Mouse (Mus musculus) erythroblast, embryonic 14.5 days (primary cell): ENCODE data around the gene Mthfd2. TPM values are rescaled to one million over a fixed set of nuclear protein-coding genes. Genes with fewer than 3 reads are reported as not detected.

ENCODE experiments used
- H3K27me3 ChIP-seq: 2 replicates; pipeline ENCODE4 v1.6.1; 2012; ENCODE audit warnings: inconsistent platforms; ENCODE audit not compliant: control insufficient read depth
- H3K36me3 ChIP-seq: 2 replicates; pipeline ENCODE4 v1.6.1; 2012; ENCODE audit warnings: mild to moderate bottlenecking, inconsistent platforms; ENCODE audit not compliant: control insufficient read depth
- H3K4me1 ChIP-seq: 2 replicates; pipeline ENCODE4 v1.6.1; 2012; ENCODE audit warnings: inconsistent platforms; ENCODE audit not compliant: control insufficient read depth
- H3K4me3 ChIP-seq: replicated peaks from 2 replicates; pipeline ENCODE3; 2012; ENCODE audit warnings: moderate library complexity, mild to moderate bottlenecking, inconsistent platforms
- H3K9me3 ChIP-seq: 2 replicates; pipeline ENCODE4 v1.6.1; 2012; ENCODE audit warnings: low read length, inconsistent platforms, mixed read lengths; ENCODE audit not compliant: control insufficient read depth
- GATA1 ChIP-seq: IDR thresholded peaks from 2 replicates; pipeline ENCODE4 v1.6.1; 2012; ENCODE audit warnings: low read length, inconsistent platforms, mixed read lengths
- TAL1 ChIP-seq: IDR thresholded peaks from 3 replicates; pipeline ENCODE4 v1.6.1; 2012; ENCODE audit warnings: low read length, inconsistent platforms, mixed read lengths
- polyA plus RNA-seq: library from polyadenylated mRNA; stranded (reverse); fragments of >175 nt; gene quantifications from 2 replicates; pipeline ENCODE4 v1.2.3, GENCODE M21; 2012

Mthfd2 gene
- polyA plus RNA-seq, 1 experiment, result 6.1 TPM

DNA sequence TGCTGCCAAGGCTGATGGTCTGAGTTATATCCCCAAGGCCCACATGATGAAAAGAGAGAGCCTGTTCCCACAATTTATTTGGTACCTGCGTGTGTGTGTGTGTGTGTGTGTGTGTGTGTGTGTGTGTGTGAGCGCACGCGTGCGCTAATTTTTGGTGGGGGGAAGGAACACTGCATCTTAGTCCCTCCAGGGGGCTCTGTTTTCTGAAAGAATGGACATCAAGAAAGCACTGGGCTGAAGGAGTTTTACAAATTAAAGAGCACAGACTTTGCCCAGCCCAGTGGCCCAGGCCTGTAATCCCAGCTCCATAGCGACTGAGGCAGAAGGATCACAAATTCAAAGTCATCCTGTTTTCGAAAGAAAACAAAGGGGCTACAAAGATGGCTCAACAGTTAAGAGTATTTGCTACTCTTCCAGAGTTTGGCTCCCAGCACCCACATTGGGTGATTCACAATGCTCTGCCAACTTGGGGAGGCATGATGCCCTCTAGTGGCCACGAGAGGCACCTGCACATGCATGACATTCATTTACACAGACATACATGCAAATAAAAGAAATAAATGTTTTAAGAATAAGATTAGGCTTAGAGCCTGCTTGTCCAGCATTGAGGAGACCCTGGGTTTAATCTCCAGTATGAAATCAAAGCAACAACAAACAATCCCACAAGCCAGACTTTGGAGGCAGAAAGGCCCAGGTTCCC, 45.3 kb downstream of the Mthfd2 start:
- Histone ChIP-seq H3K4me1 (no peaks in the 10 kb centered on the region), H3K4me3 (no peak overlapping the region), H3K36me3 (no peaks in the 10 kb centered on the region), H3K27me3 (peaks cover 25% of the 10 kb centered on the region), H3K9me3 (peaks cover 2% of the 10 kb centered on the region; the same call in 1 of the 2 replicates)
- TF ChIP-seq GATA1 (no peak), TAL1 (no peak)

DNA sequence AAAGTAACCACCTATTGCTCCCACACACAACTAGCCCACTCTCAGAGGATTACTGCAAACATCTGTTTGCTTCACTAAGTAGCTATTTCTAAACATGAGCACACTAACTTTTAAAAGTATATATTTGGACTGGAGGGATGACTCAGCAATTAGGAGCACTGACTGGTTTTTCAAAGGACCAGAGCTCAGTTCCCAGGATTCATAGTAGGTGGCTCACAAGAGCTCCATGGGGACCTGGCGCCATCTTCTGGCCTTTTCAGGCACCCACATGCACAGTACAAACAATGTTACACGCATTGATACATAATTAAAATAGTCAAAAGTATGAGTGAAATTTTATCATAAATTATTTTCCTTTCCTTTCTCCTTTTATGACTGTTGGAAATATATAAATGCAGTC, 46.8 kb downstream of the Mthfd2 start:
- H3K27me3 ChIP-seq, result peaks cover 23% of the 10 kb centered on the region
- no peak overlapping the region for H3K4me3 ChIP-seq
- peaks cover 2% of the 10 kb centered on the region; the same call in 1 of the 2 replicates for H3K9me3 ChIP-seq
- TF ChIP-seq TAL1, result no peak
- TF ChIP-seq GATA1, result no peak
- no peaks in the 10 kb centered on the region for H3K4me1 ChIP-seq
- no peaks in the 10 kb centered on the region for H3K36me3 ChIP-seq

DNA sequence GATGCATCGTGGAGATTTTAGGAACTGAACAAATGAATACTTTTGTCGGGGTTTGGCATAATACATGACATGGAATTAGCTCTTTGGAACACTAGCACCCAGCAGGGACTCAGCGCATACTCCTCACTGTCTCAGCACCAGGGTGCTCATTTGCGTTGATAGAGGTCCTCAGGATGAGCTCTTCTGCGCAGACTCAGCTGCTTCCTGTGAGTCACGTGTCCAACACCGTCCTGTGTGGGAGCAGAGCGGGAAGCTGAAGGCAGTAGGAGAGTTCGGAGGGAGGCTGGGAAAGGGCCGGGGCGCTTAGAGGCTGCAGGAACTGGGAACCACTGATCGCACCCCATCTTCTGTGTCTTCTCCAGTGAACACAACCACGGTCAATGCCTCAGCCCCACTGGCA, 48.6 kb downstream of the Mthfd2 start:
- Histone ChIP-seq H3K4me3 (no peak overlapping the region), H3K27me3 (peaks cover 15% of the 10 kb centered on the region), H3K9me3 (peaks cover 2% of the 10 kb centered on the region; the same call in 1 of the 2 replicates), H3K4me1 (no peaks in the 10 kb centered on the region), H3K36me3 (peaks cover 9% of the 10 kb centered on the region)
- no peak for TF ChIP-seq TAL1
- no peak for TF ChIP-seq GATA1

DNA sequence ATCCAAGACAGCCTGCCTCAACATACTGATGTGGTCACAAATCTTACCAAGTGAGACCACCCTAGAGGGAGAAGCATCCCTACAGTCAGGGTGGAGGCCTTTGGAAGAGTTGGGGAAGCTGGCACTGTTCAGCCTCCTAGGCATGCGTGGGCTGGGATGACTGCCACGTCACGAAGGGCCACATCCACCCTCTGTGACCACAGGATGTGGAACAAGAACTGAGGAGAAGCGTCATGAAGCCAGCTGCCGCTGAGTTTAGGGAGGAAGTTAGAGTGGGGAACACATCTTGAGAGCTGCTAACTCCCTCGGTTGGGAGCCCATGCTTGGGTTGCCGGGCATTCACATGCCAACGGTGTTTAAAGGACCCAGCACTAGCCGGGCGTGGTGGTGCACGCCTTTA, 52.0 kb downstream of the Mthfd2 start:
- no peak overlapping the region for H3K4me3 ChIP-seq
- H3K27me3 ChIP-seq, result peaks cover 23% of the 10 kb centered on the region

DNA sequence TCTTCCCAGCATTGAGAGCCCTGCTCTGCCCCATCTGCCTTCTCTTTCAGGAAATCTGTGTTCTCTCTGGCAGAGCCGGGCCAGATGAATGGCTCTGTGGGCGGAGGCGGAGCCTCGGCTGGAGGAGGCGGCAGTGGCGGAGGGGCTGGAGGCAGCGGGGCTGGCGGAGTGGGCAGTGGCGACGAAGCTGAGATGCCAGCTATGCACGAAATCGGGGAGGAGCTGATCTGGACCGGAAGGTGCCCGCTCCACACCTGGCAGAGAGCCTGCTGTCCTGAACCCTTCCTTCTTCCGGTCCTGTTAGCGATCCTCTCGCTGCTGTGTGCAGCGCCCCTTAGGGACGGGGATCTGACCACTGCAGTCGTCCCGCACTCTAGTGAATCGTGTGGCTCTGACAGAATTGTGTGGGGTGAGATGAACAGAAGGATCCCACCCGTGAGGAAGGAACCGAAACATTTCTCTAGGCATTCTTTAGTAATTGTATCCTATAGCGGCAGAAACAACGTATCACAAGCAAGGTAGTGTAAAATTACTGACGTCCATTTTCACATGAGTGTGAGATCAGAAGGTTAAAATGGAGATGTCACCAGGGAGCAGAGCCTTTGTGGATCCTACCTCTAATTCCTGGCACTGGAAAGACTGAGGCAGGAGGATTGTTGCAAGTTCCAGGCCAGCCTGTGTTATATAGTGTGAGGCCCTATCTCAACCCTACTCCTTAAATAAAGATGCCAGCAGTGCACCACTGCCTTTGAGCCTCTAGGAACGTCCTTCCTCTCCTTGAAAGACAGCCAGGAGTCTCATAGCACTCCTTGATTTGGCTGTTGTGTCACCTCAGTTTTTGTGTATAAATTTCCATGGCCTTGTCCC, 57.3 kb downstream of the Mthfd2 start:
- peaks cover 74% of the 10 kb centered on the region for H3K36me3 ChIP-seq
- TF ChIP-seq TAL1 (no peak), GATA1 (no peak)
- H3K27me3 ChIP-seq, result peaks cover 39% of the 10 kb centered on the region
- no peaks in the 10 kb centered on the region; the same call in 1 of the 2 replicates for H3K9me3 ChIP-seq
- H3K4me1 ChIP-seq, result peaks cover 8% of the 10 kb centered on the region
- H3K4me3 ChIP-seq, result peak overlapping the region; percentile 60

More for the DNA sequence above, 52.0 kb downstream of the Mthfd2 start:
- H3K36me3 ChIP-seq, result peaks cover 26% of the 10 kb centered on the region
- H3K9me3 ChIP-seq, result no peaks in the 10 kb centered on the region
- H3K4me1 ChIP-seq, result peaks cover under 1% of the 10 kb centered on the region
- no peak for TF ChIP-seq GATA1
- no peak for TF ChIP-seq TAL1

DNA sequence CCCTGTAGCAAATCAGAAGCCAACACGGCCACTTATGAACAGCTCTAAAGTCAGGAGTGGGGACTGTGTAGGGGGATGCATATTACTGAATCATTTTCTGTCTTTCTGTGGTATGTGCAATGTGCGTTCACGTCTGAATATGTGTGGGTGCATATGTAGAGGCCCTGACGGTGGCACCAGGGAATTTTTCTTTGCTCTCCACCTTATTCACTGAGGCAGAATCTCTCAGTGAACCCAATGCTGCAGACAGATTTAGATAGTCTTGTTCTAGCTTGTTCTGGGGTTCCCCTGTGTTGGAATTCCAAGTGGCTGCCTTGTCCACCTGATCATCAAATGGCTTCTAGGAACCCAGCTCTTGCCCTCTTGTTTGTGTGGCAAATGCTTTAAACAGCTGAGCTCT, 58.1 kb downstream of the Mthfd2 start:
- H3K4me3 ChIP-seq, result no peak overlapping the region
- H3K9me3 ChIP-seq, result no peaks in the 10 kb centered on the region; the same call in 1 of the 2 replicates
- TF ChIP-seq GATA1, result no peak
- TF ChIP-seq TAL1, result no peak
- H3K4me1 ChIP-seq, result peaks cover 8% of the 10 kb centered on the region
- peaks cover 78% of the 10 kb centered on the region for H3K36me3 ChIP-seq
- peaks cover 39% of the 10 kb centered on the region for H3K27me3 ChIP-seq

DNA sequence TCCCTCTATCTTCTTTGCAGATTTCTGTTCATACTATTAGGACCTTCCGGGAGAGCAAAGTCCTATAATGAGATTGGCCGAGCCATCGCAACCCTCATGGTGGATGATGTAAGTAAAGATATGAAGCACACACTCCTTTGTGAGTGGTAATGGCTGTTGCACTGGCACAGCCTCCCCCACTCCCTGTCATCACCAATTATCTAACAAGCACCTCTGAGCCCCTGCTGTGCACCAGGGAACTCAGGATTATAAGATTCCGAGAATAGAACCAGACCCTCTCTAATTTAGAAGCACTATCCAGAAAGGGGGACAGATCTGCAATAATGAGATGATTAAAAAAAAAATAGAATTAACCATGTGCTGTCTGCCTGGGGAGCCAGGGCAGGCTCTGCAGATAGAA, 60.1 kb downstream of the Mthfd2 start:
- Histone ChIP-seq H3K9me3 (no peaks in the 10 kb centered on the region; the same call in 1 of the 2 replicates), H3K36me3 (peaks cover 81% of the 10 kb centered on the region), H3K4me3 (no peak overlapping the region), H3K27me3 (peaks cover 37% of the 10 kb centered on the region), H3K4me1 (peaks cover 8% of the 10 kb centered on the region)
- TF ChIP-seq GATA1, result no peak
- no peak for TF ChIP-seq TAL1

DNA sequence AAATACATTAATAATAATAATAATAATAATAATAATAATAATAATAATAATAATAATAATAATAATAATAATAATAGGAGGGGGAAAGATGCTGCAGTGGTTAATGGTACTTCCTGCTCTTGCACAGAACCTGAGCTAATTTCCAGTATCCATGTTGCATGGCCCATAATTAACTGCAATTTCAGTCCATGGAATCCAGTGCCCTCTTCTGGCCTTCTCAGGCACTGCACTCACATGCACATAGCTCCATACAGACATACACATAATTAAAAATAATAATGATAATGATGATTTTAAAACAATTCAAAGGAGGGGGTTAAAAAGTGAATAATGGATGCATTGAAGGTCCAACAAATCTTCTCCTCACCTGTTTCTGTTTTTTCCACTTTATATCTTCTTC, 60.5 kb downstream of the Mthfd2 start:
- peaks cover 8% of the 10 kb centered on the region for H3K4me1 ChIP-seq
- H3K9me3 ChIP-seq, result no peaks in the 10 kb centered on the region; the same call in 1 of the 2 replicates
- H3K4me3 ChIP-seq, result no peak overlapping the region
- H3K36me3 ChIP-seq, result peaks cover 80% of the 10 kb centered on the region
- TF ChIP-seq GATA1 (no peak), TAL1 (no peak)
- H3K27me3 ChIP-seq, result peaks cover 39% of the 10 kb centered on the region

DNA sequence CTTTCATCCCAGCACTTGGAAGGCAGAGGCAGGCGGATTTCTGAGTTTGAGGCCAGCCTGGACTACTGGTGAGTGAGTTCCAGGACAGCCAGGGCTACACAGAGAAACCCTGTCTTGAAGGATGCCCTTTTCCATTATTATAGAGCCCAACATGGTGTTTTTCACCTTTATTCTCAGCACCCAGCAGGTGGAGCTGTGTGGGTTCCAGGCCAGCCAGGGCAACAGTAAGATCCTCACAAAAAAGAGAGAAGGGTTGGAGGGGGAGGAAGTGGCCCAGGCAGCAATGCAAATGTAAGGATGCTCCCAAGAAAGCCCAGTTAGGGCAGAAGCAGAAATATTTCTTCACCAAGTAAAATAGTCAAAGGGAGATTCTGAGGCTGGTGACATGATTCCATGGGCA, 61.2 kb downstream of the Mthfd2 start:
- Histone ChIP-seq H3K36me3 (peaks cover 79% of the 10 kb centered on the region), H3K4me1 (peaks cover 8% of the 10 kb centered on the region), H3K27me3 (peaks cover 37% of the 10 kb centered on the region), H3K4me3 (no peak overlapping the region), H3K9me3 (no peaks in the 10 kb centered on the region; the same call in 1 of the 2 replicates)
- no peak for TF ChIP-seq GATA1
- no peak for TF ChIP-seq TAL1

Other genes with a start within 250 kb of the Mthfd2 start
- gene Pcgf1, start 248.0 kb downstream of the Mthfd2 start, polyA plus RNA-seq, result 1.5 and 2.2 TPM in 2 replicates
- gene Lbx2, start 239.5 kb downstream of the Mthfd2 start, polyA plus RNA-seq, result 0.05 TPM in 1 of 2 replicates, not detected in the other
- gene Ccdc142, start 224.3 kb downstream of the Mthfd2 start, polyA plus RNA-seq, result 0.18 and 0.43 TPM in 2 replicates
- gene Gm42688, start 224.3 kb downstream of the Mthfd2 start, polyA plus RNA-seq, result 0.18 and 0.27 TPM in 2 replicates
- 12.3 and 12.8 TPM in 2 replicates for gene Mrpl53, start 216.9 kb downstream of the Mthfd2 start, polyA plus RNA-seq
- 3.9 and 4.2 TPM in 2 replicates for gene Mogs, start 210.4 kb downstream of the Mthfd2 start, polyA plus RNA-seq
- gene Wbp1, start 204.3 kb downstream of the Mthfd2 start, polyA plus RNA-seq, result 16.2 and 18.3 TPM in 2 replicates
- gene Ino80b, start 200.5 kb downstream of the Mthfd2 start, polyA plus RNA-seq, result 26.4 TPM in 2 replicates
- gene Rtkn, start 190.4 kb downstream of the Mthfd2 start, polyA plus RNA-seq, result 0.26 and 0.39 TPM in 2 replicates
- 0.01 and 0.02 TPM in 2 replicates for gene Wdr54, start 169.5 kb downstream of the Mthfd2 start, polyA plus RNA-seq
- not detected in 2 replicates for gene 1700003E16Rik, start 169.5 kb downstream of the Mthfd2 start, polyA plus RNA-seq
- 27.2 and 36.9 TPM in 2 replicates for gene Dctn1, start 160.0 kb downstream of the Mthfd2 start, polyA plus RNA-seq
- 1.8 and 2.3 TPM in 2 replicates for gene Slc4a5, start 106.1 kb downstream of the Mthfd2 start, polyA plus RNA-seq
- 1.8 and 2.4 TPM in 2 replicates for gene Mob1a, start 108 bp upstream of the Mthfd2 start, polyA plus RNA-seq
- gene Bola3, start 23.2 kb upstream of the Mthfd2 start, polyA plus RNA-seq, result 25.9 and 28.1 TPM in 2 replicates
- gene Tet3, start 133.2 kb upstream of the Mthfd2 start, polyA plus RNA-seq, result 0.73 and 0.77 TPM in 2 replicates
- 1.2 and 1.3 TPM in 2 replicates for gene Dguok, start 181.1 kb upstream of the Mthfd2 start, polyA plus RNA-seq
- gene Actg2, start 210.4 kb upstream of the Mthfd2 start, polyA plus RNA-seq, result not detected in 2 replicates
- 0.06 and 0.10 TPM in 2 replicates for gene Stambp, start 246.8 kb upstream of the Mthfd2 start, polyA plus RNA-seq